Mouse (Mus musculus) ES-E14 (cell line): ENCODE data around the gene Slc39a9.

Experiments
- CHD2 ChIP-seq: IDR thresholded peaks from 2 replicates; pipeline ENCODE4 v1.6.1; 2014; ENCODE audit warnings: mild to moderate bottlenecking, low read depth, low read length, inconsistent platforms
- HCFC1 ChIP-seq: IDR thresholded peaks from 2 replicates; pipeline ENCODE4 v1.6.1; 2012; ENCODE audit warnings: low read length, inconsistent platforms, borderline replicate concordance; ENCODE audit not compliant: insufficient read depth
- MAFK ChIP-seq: IDR thresholded peaks from 2 replicates; pipeline ENCODE4 v1.6.1; 2014; ENCODE audit warnings: mild to moderate bottlenecking, low read depth, low read length, inconsistent platforms; ENCODE audit not compliant: insufficient read depth
- ZC3H11A ChIP-seq: IDR thresholded peaks from 2 replicates; pipeline ENCODE4 v1.6.1; 2012; ENCODE audit warnings: low read depth, mild to moderate bottlenecking, inconsistent platforms, low read length, borderline replicate concordance
- ZNF384 ChIP-seq: IDR thresholded peaks from 2 replicates; pipeline ENCODE4 v1.6.1; 2012; ENCODE audit warnings: low read depth, low read length, inconsistent platforms

GRCm38 (mm10) chr12:80729758-80730530 lies 86.3 kb downstream of the Slc39a9 start:
- TF ChIP-seq ZNF384 (no peak), HCFC1 (no peak), CHD2 (no peak), MAFK (no peak), ZC3H11A (no peak)
